Mouse (Mus musculus): ENCODE results near the gene Nckipsd.

Gene Nckipsd

GRCm38 (mm10) chr9:108796351-108796981, 11.7 kb upstream of the Nckipsd start:
- in situ Hi-C loops (cut with MboI; ENCODE audit: low pct_unique_long_range_greater_than_20kb in 1 of 2, low sequenced_read_pairs in 2 of 2, unreplicated experiment in 1 of 2) = no loop called here

- in situ Hi-C loops (cut with MboI; ENCODE audit: low pct_unique_long_range_greater_than_20kb in 1 of 2, low sequenced_read_pairs in 2 of 2, unreplicated experiment in 1 of 2) = no loop called here
Observed at GRCm38 (mm10) chr9:108797477-108797876, 10.7 kb upstream of the Nckipsd start.

GRCm38 (mm10) chr9:108798508-108799075, 9.6 kb upstream of the Nckipsd start:
- in situ Hi-C loops (cut with MboI; ENCODE audit: low pct_unique_long_range_greater_than_20kb in 1 of 2, low sequenced_read_pairs in 2 of 2, unreplicated experiment in 1 of 2) = no loop called here

GRCm38 (mm10) chr9:108799564-108799963, 8.6 kb upstream of the Nckipsd start:
- in situ Hi-C loops (cut with MboI; ENCODE audit: low pct_unique_long_range_greater_than_20kb in 1 of 2, low sequenced_read_pairs in 2 of 2, unreplicated experiment in 1 of 2) = no loop called here

- in situ Hi-C loops (cut with MboI; ENCODE audit: low pct_unique_long_range_greater_than_20kb in 1 of 2, low sequenced_read_pairs in 2 of 2, unreplicated experiment in 1 of 2) = no loop called here
Observed at GRCm38 (mm10) chr9:108805768-108806167, 2.4 kb upstream of the Nckipsd start.

GRCm38 (mm10) chr9:108806379-108806778, 1.8 kb upstream of the Nckipsd start:
- in situ Hi-C loops (cut with MboI; ENCODE audit: low pct_unique_long_range_greater_than_20kb in 1 of 2, low sequenced_read_pairs in 2 of 2, unreplicated experiment in 1 of 2) = no loop called here

GRCm38 (mm10) chr9:108806831-108807230, 1.3 kb upstream of the Nckipsd start:
- in situ Hi-C loops (cut with MboI; ENCODE audit: low pct_unique_long_range_greater_than_20kb in 1 of 2, low sequenced_read_pairs in 2 of 2, unreplicated experiment in 1 of 2) = no loop called here

GRCm38 (mm10) chr9:108807674-108808073, 494 bp upstream of the Nckipsd start:
- in situ Hi-C loops (cut with MboI; ENCODE audit: low pct_unique_long_range_greater_than_20kb in 1 of 2, low sequenced_read_pairs in 2 of 2, unreplicated experiment in 1 of 2) = no loop called here

- in situ Hi-C loops (cut with MboI; ENCODE audit: low pct_unique_long_range_greater_than_20kb in 1 of 2, low sequenced_read_pairs in 2 of 2, unreplicated experiment in 1 of 2) = no loop called here
Observed at GRCm38 (mm10) chr9:108809188-108809587, 1.0 kb downstream of the Nckipsd start.

- in situ Hi-C loops (cut with MboI; ENCODE audit: low pct_unique_long_range_greater_than_20kb in 1 of 2, low sequenced_read_pairs in 2 of 2, unreplicated experiment in 1 of 2) = no loop called here
Observed at GRCm38 (mm10) chr9:108809723-108810122, 1.6 kb downstream of the Nckipsd start.

GRCm38 (mm10) chr9:108810516-108810915, 2.3 kb downstream of the Nckipsd start:
- in situ Hi-C loops (cut with MboI; ENCODE audit: low pct_unique_long_range_greater_than_20kb in 1 of 2, low sequenced_read_pairs in 2 of 2, unreplicated experiment in 1 of 2) = no loop called here

GRCm38 (mm10) chr9:108815557-108815956, 7.4 kb downstream of the Nckipsd start:
- in situ Hi-C loops (cut with MboI; ENCODE audit: low pct_unique_long_range_greater_than_20kb in 1 of 2, low sequenced_read_pairs in 2 of 2, unreplicated experiment in 1 of 2) = no loop called here

GRCm38 (mm10) chr9:108819495-108819894, 11.3 kb downstream of the Nckipsd start:
- in situ Hi-C loops (cut with MboI; ENCODE audit: low pct_unique_long_range_greater_than_20kb in 1 of 2, low sequenced_read_pairs in 2 of 2, unreplicated experiment in 1 of 2) = no loop called here

- in situ Hi-C loops (cut with MboI; ENCODE audit: low pct_unique_long_range_greater_than_20kb in 1 of 2, low sequenced_read_pairs in 2 of 2, unreplicated experiment in 1 of 2) = no loop called here
Observed at GRCm38 (mm10) chr9:108820077-108820476, 11.9 kb downstream of the Nckipsd start.

GRCm38 (mm10) chr9:108824144-108824685, 16.0 kb downstream of the Nckipsd start:
- in situ Hi-C loops (cut with MboI; ENCODE audit: low pct_unique_long_range_greater_than_20kb in 1 of 2, low sequenced_read_pairs in 2 of 2, unreplicated experiment in 1 of 2) = no loop called here

- in situ Hi-C loops (cut with MboI; ENCODE audit: low pct_unique_long_range_greater_than_20kb in 1 of 2, low sequenced_read_pairs in 2 of 2, unreplicated experiment in 1 of 2) = no loop called here
Observed at GRCm38 (mm10) chr9:108824755-108825413, 16.7 kb downstream of the Nckipsd start.

- in situ Hi-C loops (cut with MboI; ENCODE audit: low pct_unique_long_range_greater_than_20kb in 1 of 2, low sequenced_read_pairs in 2 of 2, unreplicated experiment in 1 of 2) = no loop called here
Observed at GRCm38 (mm10) chr9:108825820-108826699, 17.9 kb downstream of the Nckipsd start, which contains the start of gene Celsr3. Gene Celsr3, plus strand, starts transcription at chr9:108826320.

- in situ Hi-C loops (cut with MboI; ENCODE audit: low pct_unique_long_range_greater_than_20kb in 1 of 2, low sequenced_read_pairs in 2 of 2, unreplicated experiment in 1 of 2) = no loop called here
Observed at GRCm38 (mm10) chr9:108826700-108827340, 18.7 kb downstream of the Nckipsd start.
